Mouse (Mus musculus) cortical plate, adult 2 months (tissue): ENCODE data around the gene Homer3. TPM values are rescaled to one million over a fixed set of nuclear protein-coding genes. Genes with fewer than 3 reads are reported as not detected.
A peak's percentile ranks its signal among the peaks of the same experiment; 100 is the strongest.

Source experiments
- H3K27ac ChIP-seq: fragments of 200-500 bp; 2 replicates; pipeline ENCODE4 v1.5.1; 2012; ENCODE audit warnings: low read length, control low read depth, inconsistent platforms; ENCODE audit not compliant: insufficient read depth
- H3K4me1 ChIP-seq: fragments of 200-500 bp; 2 replicates; pipeline ENCODE4 v1.6.1; 2011; ENCODE audit warnings: low read length; ENCODE audit not compliant: control insufficient read depth, insufficient read depth
- H3K4me3 ChIP-seq: fragments of 200-500 bp; 2 replicates; pipeline ENCODE4 v1.5.1; 2011; ENCODE audit warnings: mild to moderate bottlenecking, low read length, control low read depth; ENCODE audit not compliant: insufficient read depth
- CTCF ChIP-seq: fragments of 200-500 bp; IDR thresholded peaks from 2 replicates; pipeline ENCODE4 v1.5.1; 2011; ENCODE audit warnings: mild to moderate bottlenecking, control low read depth, low read length; ENCODE audit not compliant: insufficient read depth; ENCODE audit errors: extremely low read depth
- POLR2A ChIP-seq: fragments of 200-500 bp; IDR thresholded peaks from 2 replicates; pipeline ENCODE4 v1.6.1; 2011; ENCODE audit warnings: mild to moderate bottlenecking, low read length, control low read depth; ENCODE audit not compliant: insufficient read depth; ENCODE audit errors: extremely low read depth
- polyA plus RNA-seq: library from polyadenylated mRNA; depleted of rRNA; stranded (reverse); fragments of >200 nt; gene quantifications from 2 replicates; pipeline ENCODE4 v1.2.3, GENCODE M21; 2012

Homer3 gene
- polyA plus RNA-seq, 1 experiment, result 11.6 TPM

- Histone ChIP-seq H3K27ac (no peak overlapping the region), H3K4me3 (no peak overlapping the region), H3K4me1 (no peaks in the 10 kb centered on the region)
- no peak for TF ChIP-seq CTCF
- TF ChIP-seq POLR2A, result no peak
Observed at GRCm38 (mm10) chr8:70257456-70257855, 25.2 kb upstream of the Homer3 start.

- Histone ChIP-seq H3K4me3 (no peak overlapping the region), H3K4me1 (no peaks in the 10 kb centered on the region), H3K27ac (no peak overlapping the region)
- TF ChIP-seq POLR2A (no peak), CTCF (no peak)
Observed at GRCm38 (mm10) chr8:70258600-70258999, 24.0 kb upstream of the Homer3 start.

- H3K4me3 ChIP-seq, result no peak overlapping the region
- no peak overlapping the region for H3K27ac ChIP-seq
- TF ChIP-seq POLR2A, result no peak
- TF ChIP-seq CTCF, result no peak
- no peaks in the 10 kb centered on the region for H3K4me1 ChIP-seq
Observed at GRCm38 (mm10) chr8:70259043-70259442, 23.6 kb upstream of the Homer3 start.

DNA sequence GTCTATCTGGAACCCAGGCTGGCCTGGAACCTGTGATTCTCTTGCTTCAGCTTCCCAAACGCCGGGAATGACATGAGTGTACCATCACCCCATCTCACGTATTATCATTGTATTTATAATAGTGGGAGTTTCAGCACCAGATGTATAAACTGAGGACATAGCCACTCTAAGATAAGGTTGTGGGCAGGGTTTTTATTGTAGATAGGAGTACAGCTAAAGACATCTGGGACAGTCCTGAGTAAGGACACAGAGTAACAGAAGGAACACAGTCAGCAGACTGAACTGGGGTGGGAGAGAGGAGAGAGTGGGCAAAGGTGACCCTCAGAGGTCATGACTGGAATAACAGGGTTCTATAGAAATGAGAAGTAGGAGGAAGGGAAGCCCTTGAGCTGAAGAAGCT lies 15.0 kb upstream of the Homer3 start:
- H3K4me1 ChIP-seq, result peaks cover 2% of the 10 kb centered on the region
- TF ChIP-seq CTCF, result no peak
- no peak for TF ChIP-seq POLR2A
- no peak overlapping the region for H3K27ac ChIP-seq
- no peak overlapping the region for H3K4me3 ChIP-seq

- Histone ChIP-seq H3K4me3 (no peak overlapping the region), H3K4me1 (peaks cover 2% of the 10 kb centered on the region), H3K27ac (no peak overlapping the region)
- TF ChIP-seq POLR2A (no peak), CTCF (no peak)
Observed at GRCm38 (mm10) chr8:70268311-70268710, 14.3 kb upstream of the Homer3 start.

DNA sequence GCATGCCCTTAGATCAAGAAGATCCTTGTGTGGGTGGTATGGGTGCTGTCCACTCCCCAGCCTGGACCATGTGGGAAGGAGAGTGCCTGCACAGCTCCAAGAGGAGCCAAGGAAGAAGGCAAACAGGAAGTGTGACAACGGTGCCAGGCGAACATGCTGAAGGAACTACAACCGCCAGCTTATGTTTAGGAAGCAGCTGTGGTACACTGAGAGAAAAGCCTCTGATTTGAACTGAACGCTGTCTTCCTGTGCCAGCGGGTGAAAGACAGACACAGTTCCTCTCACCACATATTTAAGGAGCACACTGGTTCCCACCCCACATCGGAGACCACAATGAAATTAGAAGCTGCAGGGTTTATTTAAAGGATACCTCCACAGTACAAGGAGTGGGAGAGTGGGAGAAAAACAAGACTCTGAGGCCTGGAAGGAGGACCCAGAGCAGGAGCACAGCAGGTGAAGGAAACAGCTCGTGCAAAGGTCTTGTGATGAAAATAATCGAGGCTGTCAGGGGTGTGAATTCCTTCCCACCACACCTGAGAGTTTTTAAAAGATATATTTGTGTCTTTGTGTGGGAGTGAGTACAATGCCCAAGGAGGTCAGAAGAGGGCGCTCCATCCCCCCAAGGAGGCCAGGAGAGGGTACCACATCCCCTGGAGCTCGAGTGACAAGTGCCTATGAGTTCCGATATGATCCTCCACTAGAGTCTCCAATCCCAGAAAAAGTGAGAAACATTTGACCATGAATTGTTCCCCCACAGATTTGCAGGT lies 13.6 kb upstream of the Homer3 start:
- Histone ChIP-seq H3K4me1 (peaks cover 2% of the 10 kb centered on the region), H3K4me3 (no peak overlapping the region), H3K27ac (no peak overlapping the region)
- TF ChIP-seq CTCF, result peak; percentile 41
- TF ChIP-seq POLR2A, result 0 out of 2 replicates have a peak, but pooled peaks have one; percentile 19

GRCm38 (mm10) chr8:70272949-70273348 lies 9.7 kb upstream of the Homer3 start:
- no peak overlapping the region for H3K4me3 ChIP-seq
- H3K27ac ChIP-seq, result no peak overlapping the region
- peaks cover 2% of the 10 kb centered on the region for H3K4me1 ChIP-seq
- no peak for TF ChIP-seq POLR2A
- TF ChIP-seq CTCF, result no peak

GRCm38 (mm10) chr8:70274350-70274749 lies 8.3 kb upstream of the Homer3 start:
- Histone ChIP-seq H3K4me1 (no peaks in the 10 kb centered on the region; the same call in 1 of the 2 replicates), H3K4me3 (no peak overlapping the region), H3K27ac (no peak overlapping the region)
- no peak for TF ChIP-seq CTCF
- TF ChIP-seq POLR2A, result no peak

GRCm38 (mm10) chr8:70276476-70276875 lies 6.2 kb upstream of the Homer3 start:
- Histone ChIP-seq H3K4me1 (no peaks in the 10 kb centered on the region; the same call in 1 of the 2 replicates), H3K27ac (no peak overlapping the region)
- TF ChIP-seq POLR2A (no peak), CTCF (no peak)

DNA sequence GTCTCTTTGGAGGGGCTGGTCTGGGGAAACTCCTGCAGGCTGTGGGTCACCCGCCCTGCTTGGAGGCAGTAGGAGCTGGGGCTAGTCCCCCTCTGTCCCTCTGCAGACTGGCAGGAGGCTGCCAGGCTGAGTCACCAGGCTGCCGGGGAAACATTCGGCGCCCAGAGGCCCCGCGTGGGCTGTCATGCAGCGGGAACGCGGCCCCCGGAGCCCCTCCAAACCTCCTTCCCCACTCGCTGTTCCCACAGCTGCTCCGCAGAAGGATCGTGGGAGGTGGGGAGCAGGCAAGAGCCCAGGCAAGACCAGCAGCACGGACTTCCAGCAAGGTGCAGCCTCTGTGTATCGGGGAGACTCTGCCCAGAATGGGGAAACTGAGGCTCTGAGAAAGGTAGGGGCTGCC lies 4.5 kb upstream of the Homer3 start:
- Histone ChIP-seq H3K4me1 (peaks cover 1% of the 10 kb centered on the region; the same call in 1 of the 2 replicates), H3K27ac (no peak overlapping the region), H3K4me3 (no peak overlapping the region)
- no peak for TF ChIP-seq CTCF
- no peak for TF ChIP-seq POLR2A

More at GRCm38 (mm10) chr8:70276476-70276875, 6.2 kb upstream of the Homer3 start:
- H3K4me3 ChIP-seq, result no peak overlapping the region
